Comparison of ENCODE assay signal across 8 mouse cellular contexts in the genomic region with DNA sequence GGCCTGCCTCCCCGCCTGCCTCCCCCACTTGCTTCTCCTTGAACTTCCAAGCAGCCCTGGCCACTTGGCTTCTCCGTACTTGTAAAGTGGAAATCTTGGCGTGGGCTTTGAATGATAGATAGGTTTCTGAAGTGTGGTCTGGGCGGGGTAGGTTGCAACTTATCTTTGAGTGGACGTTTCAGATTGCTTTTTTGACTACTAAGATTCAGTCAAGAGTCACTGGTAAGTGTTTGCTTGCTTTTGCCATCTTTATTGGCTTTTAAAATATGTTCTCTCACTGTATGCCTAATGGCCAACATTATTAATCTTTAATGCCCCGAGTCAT. TPM values are rescaled to one million over a fixed set of nuclear protein-coding genes. Genes with fewer than 3 reads are reported as not detected.
DNase-seq lines count a peak whose midpoint lies in the region; ATAC-seq and TF ChIP-seq lines count a peak whose summit lies in the region.

No protein-coding gene starts in this region.

- H3K27ac ChIP-seq in heart, postnatal 0 days (ENCODE audit: low read depth) = no peak overlapping the region
- no peak overlapping the region for H3K27ac ChIP-seq in bone marrow macrophage, adult 2 months (ENCODE audit: insufficient read depth, low read depth, low read length)
- no peak overlapping the region for H3K27ac ChIP-seq in hindbrain, embryonic 12.5 days
- no peak overlapping the region; the same call in 1 of the 2 replicates for H3K27ac ChIP-seq in midbrain, embryonic 12.5 days (replicated peaks)

- ATAC-seq in heart, postnatal 0 days (ENCODE audit: insufficient read depth, low read depth) = no peak
- no peak for ATAC-seq in hindbrain, embryonic 12.5 days (ENCODE audit: low FRiP score)
- no peak for ATAC-seq in midbrain, embryonic 12.5 days (ENCODE audit: low FRiP score, low read depth)
- ATAC-seq in activated CD4-positive, CD25-positive, alpha-beta regulatory T cell, adult 4 months = no peak

- no peak for DNase-seq in heart, postnatal 0 days (ENCODE audit: low spot score)
- no peak for DNase-seq in heart, adult 8-10 months (ENCODE audit: low spot score)
- no peak for DNase-seq in gastrocnemius, postnatal 10 days
- DNase-seq in spleen, postnatal 4 days (ENCODE audit: low spot score in 2 of 2) = no peak

- TF ChIP-seq EP300 in heart, postnatal 0 days (IDR thresholded peaks at IDR 0.05; ENCODE audit: low read depth) = no peak

- peak overlapping the region; percentile 99 for H3K4me2 ChIP-seq in heart, postnatal 0 days (ENCODE audit: low read depth, low read length)
- peak overlapping the region; percentile 90 for H3K4me2 ChIP-seq in hindbrain, embryonic 12.5 days (replicated peaks)
- H3K4me2 ChIP-seq in midbrain, embryonic 12.5 days (replicated peaks) = peak overlapping the region; percentile 86

- TF ChIP-seq CTCF in heart, postnatal 0 days (IDR thresholded peaks at IDR 0.05; ENCODE audit: low read depth) = no peak
- TF ChIP-seq CTCF in bone marrow macrophage, adult 2 months (IDR thresholded peaks at IDR 0.05; ENCODE audit: low read depth, low read length) = no peak

- WGBS in heart, postnatal 0 days = 5% methylated on average over 6 of the region's 6 CpGs
- WGBS in hindbrain, embryonic 12.5 days = 3% methylated on average over 6 of the region's 6 CpGs
- 2% methylated on average over 6 of the region's 6 CpGs for WGBS in midbrain, embryonic 12.5 days

- peak overlapping the region; percentile 76 for H3K9ac ChIP-seq in heart, postnatal 0 days (replicated peaks; ENCODE audit: low read depth, low read length)
- H3K9ac ChIP-seq in hindbrain, embryonic 12.5 days = peak overlapping the region; percentile 83
- H3K9ac ChIP-seq in midbrain, embryonic 12.5 days (replicated peaks) = peak overlapping the region; percentile 86

- H3K27me3 ChIP-seq in heart, postnatal 0 days (ENCODE audit: control insufficient read depth, insufficient read depth, low read length) = no peaks in the 10 kb centered on the region
- no peaks in the 10 kb centered on the region for H3K27me3 ChIP-seq in hindbrain, embryonic 12.5 days
- H3K27me3 ChIP-seq in midbrain, embryonic 12.5 days = no peaks in the 10 kb centered on the region

- TF ChIP-seq POLR2A in bone marrow macrophage, adult 2 months (IDR thresholded peaks at IDR 0.05; ENCODE audit: borderline replicate concordance, low read depth, low read length) = no peak

- H3K4me3 ChIP-seq in heart, postnatal 0 days (ENCODE audit: low read depth, low read length) = peak overlapping the region; percentile 72
- peak overlapping the region; percentile 97 for H3K4me3 ChIP-seq in bone marrow macrophage, adult 2 months (ENCODE audit: insufficient read depth, low read length)
- H3K4me3 ChIP-seq in hindbrain, embryonic 12.5 days = peak overlapping the region; percentile 82
- H3K4me3 ChIP-seq in midbrain, embryonic 12.5 days = peak overlapping the region; percentile 80

- H3K4me1 ChIP-seq in heart, postnatal 0 days (ENCODE audit: control insufficient read depth, insufficient read depth) = 0 out of 2 replicates have a peak, but pooled peaks cover 5% of the 10 kb centered on the region
- peaks cover 5% of the 10 kb centered on the region; the same call in 1 of the 2 replicates for H3K4me1 ChIP-seq in bone marrow macrophage, adult 2 months (ENCODE audit: control insufficient read depth, insufficient read depth, low read length)
- peaks cover 13% of the 10 kb centered on the region for H3K4me1 ChIP-seq in hindbrain, embryonic 12.5 days
- H3K4me1 ChIP-seq in midbrain, embryonic 12.5 days = peaks cover 12% of the 10 kb centered on the region

- H3K36me3 ChIP-seq in heart, postnatal 0 days (replicated peaks; ENCODE audit: control insufficient read depth, insufficient read depth, low read length) = no peaks in the 10 kb centered on the region
- 0 out of 2 replicates have a peak, but pooled peaks cover 10% of the 10 kb centered on the region for H3K36me3 ChIP-seq in hindbrain, embryonic 12.5 days
- H3K36me3 ChIP-seq in midbrain, embryonic 12.5 days = 0 out of 2 replicates have a peak, but pooled peaks cover 3% of the 10 kb centered on the region

- no peaks in the 10 kb centered on the region for H3K9me3 ChIP-seq in heart, postnatal 0 days (replicated peaks; ENCODE audit: control insufficient read depth, low read length)
- no peaks in the 10 kb centered on the region for H3K9me3 ChIP-seq in hindbrain, embryonic 12.5 days (replicated peaks)
- H3K9me3 ChIP-seq in midbrain, embryonic 12.5 days = no peaks in the 10 kb centered on the region

RNA-seq across cellular contexts. Expression of gene Hells, which starts 0.8 kb away (rescaled TPM):
- total RNA-seq in heart, postnatal 0 days (2014; rRNA removed; ENCODE audit: low replicate concordance) = 2.5 and 4.1 TPM in 2 replicates
- 6.0 and 7.8 TPM in 2 replicates for polyA plus RNA-seq in heart, postnatal 0 days (2015; fragmentation: Nextera tagmentation; extraction: Ambion mirVana)
- total RNA-seq in heart, adult 8-10 months (2022) = under 1 TPM; 0.37 to 0.92 (median 0.75) TPM
- polyA plus RNA-seq in bone marrow macrophage, adult 2 months (2012; ENCODE audit: insufficient read depth, insufficient read length, missing spikeins) = 18.2 and 19.5 TPM in 2 replicates
- 40.9 and 45.7 TPM in 2 replicates for polyA plus RNA-seq in hindbrain, embryonic 12.5 days (2016; fragmentation: Nextera tagmentation; extraction: Ambion mirVana)
- 57.5 and 61.0 TPM in 2 replicates for polyA plus RNA-seq in midbrain, embryonic 12.5 days (2016; fragmentation: Nextera tagmentation; extraction: Ambion mirVana)
- 10 to 100 TPM; 33.3 to 37.4 TPM for polyA plus RNA-seq in activated CD4-positive, CD25-positive, alpha-beta regulatory T cell, adult 4 months (2017; shearing (Covaris generic))
- 1 to 10 TPM; 5.7 to 8.6 TPM for total RNA-seq in gastrocnemius, postnatal 10 days (2021)
